Mouse (Mus musculus) layer of hippocampus, postnatal 36 days (tissue): Measurements from ENCODE around the gene Klk1. TPM values are rescaled to one million over a fixed set of nuclear protein-coding genes. Genes with fewer than 3 reads are reported as not detected.

ENCODE experiments used
- DNase-seq, 2 experiments: peaks; one replicate each; pipeline ENCODE4 v3.0.0; 2022
- total RNA-seq, 2 experiments: library from RNA; stranded (reverse); gene quantifications; 2 replicates each; pipeline ENCODE4 v1.2.3; 2021

Klk1 gene
- total RNA-seq, 2 experiments from 2014 or later, result not detected

DNA sequence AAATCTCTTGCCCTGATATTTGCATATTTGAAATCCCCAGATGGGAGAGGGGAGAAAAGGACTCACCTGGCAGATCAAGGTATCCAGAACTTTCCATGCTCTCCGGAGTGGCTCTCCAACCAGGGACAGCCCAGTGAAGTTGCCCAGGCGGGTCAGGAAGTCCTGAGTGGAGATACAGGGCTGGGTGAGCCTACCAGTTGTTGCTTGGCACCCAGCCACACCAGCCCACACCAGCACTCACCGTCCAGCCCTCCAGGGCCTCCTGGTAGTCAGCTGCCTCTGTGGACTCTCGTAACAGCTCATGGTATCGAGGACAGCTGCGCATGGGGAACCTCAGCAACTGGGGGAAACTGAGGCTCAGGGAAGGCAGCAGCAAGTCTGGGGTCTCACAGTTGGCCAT, 29.8 kb downstream of the Klk1 start:
- DNase-seq, result no peak

DNA sequence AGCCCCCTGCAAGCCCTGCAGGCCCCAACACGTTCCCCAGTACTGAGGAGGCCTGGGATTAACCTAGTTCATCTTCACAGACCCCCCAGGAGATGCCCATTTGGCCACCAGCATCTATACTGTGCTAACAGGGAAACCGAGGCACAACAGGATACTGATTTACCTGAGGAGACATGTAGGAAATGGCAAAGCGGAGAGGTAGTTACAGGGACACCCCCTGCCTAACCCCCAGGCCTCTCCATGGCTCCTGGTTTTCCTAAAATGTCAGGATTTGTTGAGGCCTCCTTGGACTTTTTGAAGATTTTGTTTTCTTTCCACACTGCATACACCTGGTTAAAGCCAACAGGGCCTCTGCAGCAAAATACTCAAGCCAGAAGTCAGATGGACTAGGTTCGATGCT, 32.1 kb downstream of the Klk1 start, which contains the start of gene Acp4:
Gene Acp4 (minus strand): TSS at position 101 of the 400 bp plus-strand sequence.
- no peak for DNase-seq

- no peak for DNase-seq
Measured at GRCm38 (mm10) chr7:44260410-44260809, 35.2 kb downstream of the Klk1 start.

DNA sequence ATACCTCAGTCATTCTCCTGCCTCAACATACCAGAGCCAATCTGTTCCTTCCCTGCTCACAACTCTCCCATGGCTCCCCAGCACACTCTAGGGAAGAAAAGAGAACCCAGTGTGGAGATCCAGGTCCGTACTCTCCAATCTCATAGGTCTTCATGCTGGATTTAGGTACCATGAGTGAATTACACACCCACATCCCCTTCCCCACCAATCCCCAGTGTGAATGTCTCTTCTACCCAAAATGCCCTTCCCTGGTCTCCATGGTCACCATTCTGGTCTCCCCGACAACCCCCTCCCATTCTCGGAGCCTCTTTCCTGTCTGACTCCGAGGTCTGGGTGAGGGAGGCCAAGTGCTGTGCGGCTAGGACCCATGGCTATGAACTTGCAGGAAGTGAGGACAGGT, 36.0 kb downstream of the Klk1 start, which contains the start of gene Gm15517:
Gene Gm15517 (plus strand): TSS at position 301 of the 400 bp plus-strand sequence.
- DNase-seq, result no peak

- DNase-seq, result peak; percentile 93 to 97
Measured at GRCm38 (mm10) chr7:44262791-44263643, 37.9 kb downstream of the Klk1 start.

GRCm38 (mm10) chr7:44268117-44268516, 43.0 kb downstream of the Klk1 start:
- no peak for DNase-seq

- no peak for DNase-seq
Measured at GRCm38 (mm10) chr7:44269397-44269796, 44.2 kb downstream of the Klk1 start.

DNA sequence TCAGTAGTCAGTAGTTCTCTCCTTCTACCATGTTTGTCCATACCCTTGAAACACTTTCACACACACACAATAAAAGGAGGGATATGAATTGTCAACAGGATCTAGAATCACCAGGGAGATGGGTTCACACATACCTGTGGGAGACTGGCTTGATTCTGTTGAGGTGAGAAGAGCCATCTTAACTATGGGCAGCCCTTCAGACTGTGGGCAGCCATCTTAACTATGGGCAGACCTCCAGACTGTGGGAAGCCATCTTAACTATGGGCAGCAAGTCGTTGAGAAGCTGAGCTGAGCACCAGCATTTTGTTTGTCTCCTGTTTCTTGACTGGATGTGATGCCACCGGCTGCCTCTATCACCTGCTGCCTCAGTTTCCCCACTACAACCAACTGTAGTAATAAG, 46.1 kb downstream of the Klk1 start:
- no peak for DNase-seq

DNA sequence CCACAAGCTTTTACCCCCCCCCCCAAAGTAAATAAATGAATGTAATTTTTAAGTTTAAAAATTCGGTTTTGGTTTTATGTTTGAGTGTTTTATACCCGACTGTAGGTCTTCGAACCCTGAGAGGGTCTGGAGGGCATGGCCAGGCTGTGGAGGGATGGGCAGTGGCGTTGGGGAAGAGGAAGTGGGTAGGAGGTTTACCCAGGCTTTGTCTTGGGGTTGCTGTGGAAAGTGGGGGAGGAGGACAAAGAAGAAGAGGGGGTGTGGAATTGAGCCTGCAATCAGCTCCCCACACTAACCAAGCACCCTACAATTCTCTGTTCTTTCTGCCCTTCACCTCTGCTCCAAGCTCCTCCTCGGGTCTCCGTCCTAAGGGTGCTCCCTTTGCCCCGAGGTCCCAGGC, 47.4 kb downstream of the Klk1 start:
- DNase-seq, result no peak

- no peak for DNase-seq
Measured at GRCm38 (mm10) chr7:44273446-44273845, 48.3 kb downstream of the Klk1 start.

- no peak for DNase-seq
Measured at GRCm38 (mm10) chr7:44274096-44274495, 48.9 kb downstream of the Klk1 start.

- DNase-seq, result no peak
Measured at GRCm38 (mm10) chr7:44275546-44275945, 50.4 kb downstream of the Klk1 start.

DNA sequence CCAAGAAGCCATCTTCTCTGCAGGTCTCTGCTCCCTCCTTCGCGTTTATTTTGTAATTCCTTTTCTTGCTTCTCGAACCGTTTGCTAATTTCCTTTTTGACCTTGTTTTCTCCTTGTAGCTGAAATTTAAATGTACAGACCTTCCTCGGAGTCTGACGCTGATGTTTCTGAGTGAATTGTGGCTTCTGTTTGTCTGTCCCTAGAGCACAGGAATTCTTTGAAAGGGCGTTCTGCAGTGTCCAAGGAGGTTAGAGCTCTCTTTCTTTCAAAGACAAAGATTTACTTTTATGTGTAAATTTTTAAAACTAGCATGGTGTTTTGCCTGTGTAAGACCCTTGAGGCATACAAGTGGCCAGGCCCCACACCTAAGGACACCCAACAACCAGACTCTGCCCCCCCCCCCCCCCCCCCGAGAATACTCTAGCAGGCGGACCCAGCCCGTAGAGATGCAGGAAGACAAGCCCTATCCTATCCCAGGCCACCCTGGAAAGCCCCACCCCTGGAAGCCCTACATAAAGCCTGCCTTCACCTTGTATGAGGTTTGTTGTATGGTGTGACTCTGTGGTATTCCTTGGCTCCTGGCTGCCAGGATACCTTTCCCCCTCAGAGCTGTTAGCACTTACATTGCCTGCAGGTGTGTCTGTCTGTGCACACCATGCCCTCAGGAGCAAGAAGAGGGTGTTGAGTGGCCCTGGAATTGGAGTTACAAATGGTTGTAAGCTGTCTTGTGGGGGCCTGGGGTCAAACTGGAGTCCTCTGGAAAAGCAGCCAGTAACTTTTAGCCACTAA, 51.5 kb downstream of the Klk1 start:
- no peak for DNase-seq

DNA sequence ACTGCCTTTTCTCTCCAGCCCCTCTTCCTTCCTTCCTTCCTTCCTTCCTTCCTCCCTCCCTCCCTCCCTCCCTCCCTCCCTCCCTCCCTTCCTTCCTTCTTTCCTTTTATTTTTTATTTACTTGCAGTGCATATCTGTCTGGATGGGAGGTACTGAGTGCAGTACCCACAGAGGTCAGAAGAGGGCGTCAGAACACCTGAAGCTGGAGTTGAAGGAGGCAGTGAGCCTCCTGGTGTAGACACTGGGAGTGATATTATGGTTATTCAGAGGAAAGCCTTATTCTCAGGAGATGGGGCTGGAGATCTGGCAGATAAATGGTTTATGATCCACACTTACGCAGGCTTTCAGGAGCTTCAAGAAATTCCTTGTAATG, 52.1 kb downstream of the Klk1 start:
- DNase-seq, result peak in 1 of 2 experiments; percentile 29

Other genes with a start within 250 kb of the Klk1 start
- gene Klk1b9, start 249.3 kb upstream of the Klk1 start, total RNA-seq, result not detected
- gene Klk1b11, start 229.5 kb upstream of the Klk1 start, total RNA-seq, result not detected
- not detected for gene Klk1b26, start 213.2 kb upstream of the Klk1 start, total RNA-seq
- gene Klk1b27, start 173.1 kb upstream of the Klk1 start, total RNA-seq, result not detected
- gene Klk1b21, start 123.0 kb upstream of the Klk1 start, total RNA-seq, result not detected
- gene Klk1b22, start 112.7 kb upstream of the Klk1 start, total RNA-seq, result not detected
- not detected for gene Klk1b16, start 88.6 kb upstream of the Klk1 start, total RNA-seq
- not detected for gene Klk1b24, start 37.1 kb upstream of the Klk1 start, total RNA-seq
- gene Klk1b3, start 27.2 kb upstream of the Klk1 start, total RNA-seq, result not detected
- gene Klk1b4, start 17.9 kb upstream of the Klk1 start, total RNA-seq, result not detected
- gene Klk1b5, start 9.4 kb upstream of the Klk1 start, total RNA-seq, result not detected
- not detected for gene Gm36864, start 10.8 kb downstream of the Klk1 start, total RNA-seq
- 1 to 10 TPM in 1 of 2 experiments, under 1 TPM in 1; 0.99 to 1.2 TPM for gene 1700028J19Rik, start 21.3 kb downstream of the Klk1 start, total RNA-seq
- 10 to 100 TPM; 82.0 to 92.1 TPM for gene 2410002F23Rik, start 21.4 kb downstream of the Klk1 start, total RNA-seq
- not detected for gene Acp4, start 32.0 kb downstream of the Klk1 start, total RNA-seq
- gene Gm15517, start 36.1 kb downstream of the Klk1 start, total RNA-seq, result not detected
- gene Clec11a, start 81.5 kb downstream of the Klk1 start, total RNA-seq, result 1 to 10 TPM; 2.9 to 3.8 TPM
- gene Shank1, start 84.9 kb downstream of the Klk1 start, total RNA-seq, result 100 to 1,000 TPM; 588 to 654 TPM
- gene Syt3, start 158.7 kb downstream of the Klk1 start, total RNA-seq, result 10 to 100 TPM; 84.8 to 92.0 TPM
- 1 to 10 TPM; 3.1 to 3.4 TPM for gene 1700008O03Rik, start 160.5 kb downstream of the Klk1 start, total RNA-seq
- gene Lrrc4b, start 203.7 kb downstream of the Klk1 start, total RNA-seq, result 100 to 1,000 TPM; 311 to 332 TPM
- gene Aspdh, start 240.0 kb downstream of the Klk1 start, total RNA-seq, result 10 to 100 TPM; 13.3 to 21.6 TPM
- 100 to 1,000 TPM in 1 of 2 experiments, 10 to 100 TPM in 1; 94.5 to 102 TPM for gene Josd2, start 242.6 kb downstream of the Klk1 start, total RNA-seq